Mouse (Mus musculus) ES-E14 (cell line): ENCODE results near the gene Rab10.

Source experiments
- HCFC1 ChIP-seq: IDR thresholded peaks from 2 replicates; pipeline ENCODE4 v1.6.1; 2012; ENCODE audit warnings: low read length, inconsistent platforms, borderline replicate concordance; ENCODE audit not compliant: insufficient read depth
- ZC3H11A ChIP-seq: IDR thresholded peaks from 2 replicates; pipeline ENCODE4 v1.6.1; 2012; ENCODE audit warnings: low read depth, mild to moderate bottlenecking, inconsistent platforms, low read length, borderline replicate concordance

DNA sequence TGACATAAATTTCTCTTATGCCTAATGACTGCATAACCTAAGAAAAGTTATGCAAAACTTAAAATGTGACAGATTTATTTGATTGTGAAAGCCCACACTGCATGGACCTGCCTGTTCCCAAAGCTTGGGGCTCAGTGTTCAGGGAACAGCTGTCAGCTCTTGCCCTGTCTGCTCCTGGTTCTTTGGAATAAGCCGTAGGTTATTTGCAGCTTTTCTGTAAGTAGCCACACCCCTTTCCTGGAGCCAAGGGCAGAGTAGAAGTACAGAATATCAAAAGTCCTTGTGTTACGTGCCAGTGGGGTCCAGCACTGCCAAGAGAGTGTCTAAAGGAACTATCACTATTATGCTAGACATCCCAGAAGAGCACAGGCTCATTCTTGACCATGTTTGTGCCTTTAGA is 6.3 kb upstream of the Rab10 start:
- no peak for TF ChIP-seq ZC3H11A
- no peak for TF ChIP-seq HCFC1
